Comparison of ENCODE assay signal across 8 mouse cellular contexts in genomic region chr7:28490410-28490809, GRCm38 (mm10). TPM values are rescaled to one million over a fixed set of nuclear protein-coding genes. Genes with fewer than 3 reads are reported as not detected.
DNase-seq lines count a peak whose midpoint lies in the region; ATAC-seq lines count a peak whose summit lies in the region.

No protein-coding gene starts in this region.

- no peaks in the 10 kb centered on the region for H3K36me3 ChIP-seq in heart, embryonic 14.5 days (ENCODE audit: control insufficient read depth, insufficient read depth, low read length)

- H3K4me2 ChIP-seq in heart, embryonic 14.5 days (ENCODE audit: low read length) = 0 out of 2 replicates have a peak overlapping the region, but pooled peaks have one; percentile 19

- H3K27me3 ChIP-seq in heart, embryonic 14.5 days (ENCODE audit: control insufficient read depth, insufficient read depth, low read length) = peaks cover 18% of the 10 kb centered on the region

- no peak for ATAC-seq in heart, embryonic 14.5 days (ENCODE audit: insufficient number of reproducible peaks, insufficient read depth, low FRiP score, low read depth)
- no peak for ATAC-seq in inflammation-experienced regulatory T-cells, adult 6 months

- peak; percentile 61 for DNase-seq in CD4-positive helper T cell, adult 2 months (ENCODE audit: low read depth, low spot score)
- peak; percentile 98 for DNase-seq in R1 (ENCODE audit: low read depth, low spot score)
- DNase-seq in cerebellum, postnatal 36 days = peak; percentile 82 to 85
- peak; percentile 82 for DNase-seq in kidney, postnatal 10 days
- peak; percentile 77 for DNase-seq in lung, postnatal 14 days
- peak; percentile 15 for DNase-seq in skeletal muscle tissue, adult 2 months (ENCODE audit: low read depth, low spot score)

- no peak overlapping the region for H3K4me3 ChIP-seq in heart, embryonic 14.5 days (ENCODE audit: control insufficient read depth in 1 of 2, insufficient read depth in 1 of 2, low read depth in 1 of 2, low read length in 2 of 2)

- whole genome bisulfite sequencing in heart, embryonic 14.5 days = 3% methylated on average over 10 of the region's 10 CpGs

- no peak overlapping the region for H3K9ac ChIP-seq in heart, embryonic 14.5 days (ENCODE audit: low read length)

- no peak overlapping the region for H3K27ac ChIP-seq in heart, embryonic 14.5 days (replicated peaks in 1 of 2; ENCODE audit: control insufficient read depth in 1 of 2, insufficient read depth in 1 of 2, low read depth in 2 of 2, low read length in 2 of 2)

- peaks cover 2 to 5% of the 10 kb centered on the region in 2 experiments; a peak in 3 of 4 replicates for H3K4me1 ChIP-seq in heart, embryonic 14.5 days (ENCODE audit: control insufficient read depth in 2 of 2, insufficient read depth in 2 of 2, low read length in 2 of 2)

- H3K9me3 ChIP-seq in heart, embryonic 14.5 days (ENCODE audit: control insufficient read depth, low read length) = no peaks in the 10 kb centered on the region

RNA-seq across cellular contexts. Expression of gene Ifnl2, which starts 19.8 kb away (rescaled TPM):
- polyA plus RNA-seq in heart, embryonic 14.5 days (2014; fragmentation: Nextera tagmentation; extraction: Ambion mirVana) = not detected in 2 replicates
- not detected for polyA plus RNA-seq in inflammation-experienced regulatory T-cells, adult 6 months (2017; shearing (Covaris generic))

RNA-seq across cellular contexts. Expression of gene Ifnl3, which starts 32.2 kb away (rescaled TPM):
- not detected in 2 replicates for polyA plus RNA-seq in heart, embryonic 14.5 days (2014; fragmentation: Nextera tagmentation; extraction: Ambion mirVana)
- polyA plus RNA-seq in inflammation-experienced regulatory T-cells, adult 6 months (2017; shearing (Covaris generic)) = not detected

RNA-seq across cellular contexts. Expression of gene Lrfn1, which starts 38.6 kb away (rescaled TPM):
- 1.6 and 2.1 TPM in 2 replicates for polyA plus RNA-seq in heart, embryonic 14.5 days (2014; fragmentation: Nextera tagmentation; extraction: Ambion mirVana)
- under 1 TPM in 1 of 3 experiments, not detected in 2; 0.17 TPM for polyA plus RNA-seq in inflammation-experienced regulatory T-cells, adult 6 months (2017; shearing (Covaris generic))

RNA-seq across cellular contexts. Expression of gene Sycn, which starts 50.3 kb away (rescaled TPM):
- not detected in 2 replicates for polyA plus RNA-seq in heart, embryonic 14.5 days (2014; fragmentation: Nextera tagmentation; extraction: Ambion mirVana)
- not detected for polyA plus RNA-seq in inflammation-experienced regulatory T-cells, adult 6 months (2017; shearing (Covaris generic))

RNA-seq across cellular contexts. Expression of gene Gmfg, which starts 53.2 kb away (rescaled TPM):
- 8.4 and 8.6 TPM in 2 replicates for polyA plus RNA-seq in heart, embryonic 14.5 days (2014; fragmentation: Nextera tagmentation; extraction: Ambion mirVana)
- 100 to 1,000 TPM; 470 to 850 (median 500) TPM for polyA plus RNA-seq in inflammation-experienced regulatory T-cells, adult 6 months (2017; shearing (Covaris generic))

Comparison
In these comparisons a context has a peak if more than half of its experiments do, and no peak if none do; other contexts are left out.
1. DNase-seq: peak in every context shown above with its lines; median percentile 98 in R1; 84 in cerebellum, postnatal 36 days; 82 in kidney, postnatal 10 days; 77 in lung, postnatal 14 days; 61 in CD4-positive helper T cell, adult 2 months; 15 in skeletal muscle tissue, adult 2 months.